Mouse (Mus musculus): ENCODE results near the gene Tmem159. TPM values are rescaled to one million over a fixed set of nuclear protein-coding genes. Genes with fewer than 3 reads are reported as not detected.

The Tmem159 gene
- polyA plus RNA-seq, 1 experiment from 2014 or later: 14.3 TPM

DNA sequence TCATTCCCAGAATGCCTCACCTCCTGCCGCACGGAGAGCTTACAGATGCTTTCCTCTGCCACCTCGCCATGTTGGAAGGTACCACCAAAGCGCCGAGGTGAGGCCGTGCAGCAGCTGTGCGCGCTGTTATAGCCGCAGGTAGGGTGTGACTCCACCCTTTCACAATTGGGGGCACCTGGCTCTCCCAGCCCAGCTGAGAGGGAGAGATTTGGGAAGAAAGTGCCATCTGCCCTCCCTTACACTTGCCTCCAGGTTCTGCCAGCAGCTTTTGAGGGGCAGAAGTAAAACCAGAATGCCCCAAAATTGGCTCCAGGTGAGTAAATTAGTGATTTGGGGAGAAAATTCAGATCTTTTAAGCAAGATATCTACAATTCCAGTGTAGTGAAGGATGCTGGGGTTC is 43.0 kb downstream of the Tmem159 start, which contains the start of gene Zp2:
TSS of gene Zp2 (minus strand) at position 101 of the 400 bp plus-strand sequence.
- no peak within 1 kb of the TSS for H3K9ac ChIP-seq
- H3K4me3 ChIP-seq: no peak within 1 kb of the TSS
- no peaks in the 10 kb centered on the region for H3K9me3 ChIP-seq
- H3K4me1 ChIP-seq (replicated peaks): no peaks in the 10 kb centered on the region; the same call in 1 of the 2 replicates
- no peak within 1 kb of the TSS for H3K4me2 ChIP-seq
- no peaks in the 10 kb centered on the region for H3K36me3 ChIP-seq
- WGBS: 83% methylated on average over 9 of the region's 9 CpGs
- H3K27ac ChIP-seq (replicated peaks): no peak within 1 kb of the TSS
- no peak for ATAC-seq (ENCODE audit: low read depth)
- H3K27me3 ChIP-seq: no peaks in the 10 kb centered on the region

DNA sequence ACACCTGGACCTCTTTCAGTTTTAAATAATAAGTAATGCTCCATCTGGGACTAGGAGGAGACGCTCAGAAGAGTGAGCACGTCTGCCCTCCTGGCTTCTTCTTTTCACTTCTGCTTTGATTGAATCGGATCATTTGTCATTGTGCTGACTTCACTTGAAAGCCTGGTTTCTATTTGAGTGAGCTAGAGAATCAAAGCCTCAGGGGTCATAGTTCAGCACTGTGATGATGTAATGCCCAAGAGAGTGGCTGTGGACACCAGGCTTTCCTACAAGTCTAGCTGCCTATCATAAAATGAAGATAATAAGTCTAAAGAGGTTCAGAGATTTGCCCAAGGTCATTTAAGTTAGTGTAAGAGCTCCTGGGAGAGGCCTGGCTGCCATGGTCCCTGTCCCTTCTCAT is 48.1 kb downstream of the Tmem159 start:
- Histone ChIP-seq H3K27ac (replicated peaks) (no peak overlapping the region), H3K27me3 (no peaks in the 10 kb centered on the region), H3K36me3 (no peaks in the 10 kb centered on the region), H3K4me2 (no peak overlapping the region), H3K4me3 (no peak overlapping the region), H3K9me3 (no peaks in the 10 kb centered on the region), H3K4me1 (replicated peaks) (no peaks in the 10 kb centered on the region; the same call in 1 of the 2 replicates), H3K9ac (no peak overlapping the region)
- 17% methylated on average over 3 of the region's 3 CpGs for WGBS
- no peak for ATAC-seq (ENCODE audit: low read depth)

DNA sequence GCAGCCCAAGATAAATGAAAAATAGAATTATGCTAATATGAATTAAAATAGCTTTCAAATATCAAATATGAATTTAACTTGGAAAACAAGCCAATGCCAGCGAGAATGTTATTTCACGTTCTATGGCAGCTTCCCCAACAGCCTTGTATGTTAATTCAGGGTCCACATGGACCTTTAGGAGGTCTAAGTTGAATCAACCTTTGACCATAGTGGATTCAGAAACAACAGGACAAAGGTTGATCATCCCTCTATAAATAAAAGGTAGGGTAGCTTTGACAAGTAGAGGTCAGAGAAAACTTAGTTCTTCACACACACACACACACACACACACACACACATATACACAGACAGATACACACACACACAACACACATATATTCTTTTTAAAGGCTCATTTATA is 48.7 kb downstream of the Tmem159 start:
- H3K9ac ChIP-seq: no peak overlapping the region
- no peak overlapping the region for H3K27ac ChIP-seq (replicated peaks)
- no peaks in the 10 kb centered on the region for H3K27me3 ChIP-seq
- H3K4me1 ChIP-seq (replicated peaks): no peaks in the 10 kb centered on the region; the same call in 1 of the 2 replicates
- H3K9me3 ChIP-seq: no peaks in the 10 kb centered on the region
- H3K4me2 ChIP-seq: no peak overlapping the region
- H3K36me3 ChIP-seq: no peaks in the 10 kb centered on the region
- 82% methylated on average over 2 of the region's 2 CpGs for WGBS
- no peak overlapping the region for H3K4me3 ChIP-seq
- no peak for ATAC-seq (ENCODE audit: low read depth)

DNA sequence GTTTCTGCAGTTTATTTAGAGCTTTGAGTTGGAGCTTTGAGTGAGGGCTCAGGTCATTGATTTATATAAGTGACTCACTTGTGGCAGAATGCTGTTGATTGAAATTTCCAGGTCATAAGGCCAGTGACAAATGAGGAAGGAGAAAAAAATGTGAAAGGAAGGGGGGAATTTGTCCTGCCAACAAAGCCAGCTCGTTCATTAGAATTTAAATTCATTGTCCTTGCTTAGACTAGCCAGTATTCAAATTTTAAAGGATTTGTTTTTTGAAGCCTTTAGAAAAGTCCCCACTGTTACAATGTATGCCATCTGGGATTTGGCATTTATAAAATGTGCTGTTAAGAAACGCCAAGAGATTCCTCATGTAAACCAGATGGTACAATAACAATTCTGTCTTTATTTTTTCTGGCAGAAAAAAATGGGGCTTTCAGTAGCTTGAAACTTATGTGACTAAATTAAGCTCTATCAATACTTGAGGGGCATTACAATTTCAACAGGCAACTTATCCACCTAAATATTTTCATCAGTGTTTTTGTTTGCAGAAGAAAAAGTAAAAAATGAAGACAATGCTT is 54.8 kb downstream of the Tmem159 start:
- ATAC-seq (ENCODE audit: low read depth): no peak
- H3K36me3 ChIP-seq: no peaks in the 10 kb centered on the region
- H3K4me1 ChIP-seq (replicated peaks): peaks cover 20% of the 10 kb centered on the region
- H3K4me3 ChIP-seq: no peak overlapping the region
- WGBS: 11% methylated on average over 2 of the region's 2 CpGs
- no peaks in the 10 kb centered on the region for H3K9me3 ChIP-seq
- no peak overlapping the region for H3K27ac ChIP-seq (replicated peaks)
- no peak overlapping the region for H3K4me2 ChIP-seq
- H3K9ac ChIP-seq: no peak overlapping the region
- no peaks in the 10 kb centered on the region for H3K27me3 ChIP-seq

DNA sequence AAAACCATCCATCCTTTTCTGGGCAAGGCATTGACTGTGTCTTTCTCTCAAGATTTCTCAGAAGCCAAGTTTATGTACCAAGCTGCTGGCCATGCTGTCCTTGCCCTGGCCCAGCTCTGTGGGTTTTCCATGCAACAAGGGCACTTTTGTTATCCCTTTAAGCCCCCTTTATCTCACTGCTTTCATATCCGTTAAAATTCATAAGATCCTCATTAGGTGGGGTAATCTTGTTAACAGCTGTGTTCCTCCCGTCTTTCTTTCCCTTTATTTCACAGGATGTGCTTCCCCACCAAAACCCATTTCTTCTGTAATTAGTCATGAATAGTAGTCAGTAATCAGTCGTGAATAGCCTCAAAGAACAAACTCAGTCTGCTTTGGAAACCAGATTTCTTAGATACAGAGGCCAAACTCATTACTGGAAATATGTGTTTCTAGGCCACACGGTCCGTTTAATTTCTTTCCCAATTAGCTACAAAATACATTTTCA is 55.5 kb downstream of the Tmem159 start:
- Histone ChIP-seq H3K36me3 (no peaks in the 10 kb centered on the region), H3K4me3 (no peak overlapping the region), H3K4me1 (replicated peaks) (peaks cover 20% of the 10 kb centered on the region), H3K4me2 (no peak overlapping the region), H3K27ac (replicated peaks) (no peak overlapping the region; the same call in 1 of the 2 replicates), H3K9me3 (no peaks in the 10 kb centered on the region), H3K27me3 (no peaks in the 10 kb centered on the region), H3K9ac (no peak overlapping the region)
- 27% methylated on average over 5 of the region's 5 CpGs for WGBS
- ATAC-seq (ENCODE audit: low read depth): no peak

DNA sequence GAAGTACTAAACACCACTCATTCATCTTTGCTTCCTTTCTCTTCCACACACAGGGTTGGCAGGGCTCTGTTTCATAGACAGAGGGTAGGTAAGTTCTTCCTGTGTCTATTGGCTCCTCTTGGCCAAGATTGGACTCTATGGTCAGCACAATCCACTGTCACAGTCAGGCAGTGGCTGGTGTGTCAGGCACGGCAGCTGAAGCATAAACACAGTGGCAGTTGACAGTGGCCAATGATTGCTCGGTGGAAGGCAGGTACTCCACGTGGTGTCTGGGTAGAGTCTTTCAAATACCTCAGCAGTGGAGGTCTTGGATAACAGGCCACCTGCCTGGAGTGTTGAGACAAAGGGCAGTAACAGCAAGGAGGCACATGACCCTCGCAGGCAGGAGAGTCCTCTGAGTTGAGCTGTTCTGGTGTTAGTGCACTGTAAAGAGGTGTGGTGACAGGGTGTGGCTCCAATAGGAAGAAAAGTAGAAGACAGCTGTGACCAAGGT is 56.0 kb downstream of the Tmem159 start:
- H3K27me3 ChIP-seq: no peaks in the 10 kb centered on the region
- peaks cover 20% of the 10 kb centered on the region for H3K4me1 ChIP-seq (replicated peaks)
- H3K36me3 ChIP-seq: no peaks in the 10 kb centered on the region
- H3K9ac ChIP-seq: no peak overlapping the region
- H3K4me2 ChIP-seq: no peak overlapping the region
- ATAC-seq (ENCODE audit: low read depth): no peak
- 33% methylated on average over 4 of the region's 4 CpGs for WGBS
- H3K4me3 ChIP-seq: no peak overlapping the region
- H3K27ac ChIP-seq (replicated peaks): no peak overlapping the region; the same call in 1 of the 2 replicates
- H3K9me3 ChIP-seq: no peaks in the 10 kb centered on the region

DNA sequence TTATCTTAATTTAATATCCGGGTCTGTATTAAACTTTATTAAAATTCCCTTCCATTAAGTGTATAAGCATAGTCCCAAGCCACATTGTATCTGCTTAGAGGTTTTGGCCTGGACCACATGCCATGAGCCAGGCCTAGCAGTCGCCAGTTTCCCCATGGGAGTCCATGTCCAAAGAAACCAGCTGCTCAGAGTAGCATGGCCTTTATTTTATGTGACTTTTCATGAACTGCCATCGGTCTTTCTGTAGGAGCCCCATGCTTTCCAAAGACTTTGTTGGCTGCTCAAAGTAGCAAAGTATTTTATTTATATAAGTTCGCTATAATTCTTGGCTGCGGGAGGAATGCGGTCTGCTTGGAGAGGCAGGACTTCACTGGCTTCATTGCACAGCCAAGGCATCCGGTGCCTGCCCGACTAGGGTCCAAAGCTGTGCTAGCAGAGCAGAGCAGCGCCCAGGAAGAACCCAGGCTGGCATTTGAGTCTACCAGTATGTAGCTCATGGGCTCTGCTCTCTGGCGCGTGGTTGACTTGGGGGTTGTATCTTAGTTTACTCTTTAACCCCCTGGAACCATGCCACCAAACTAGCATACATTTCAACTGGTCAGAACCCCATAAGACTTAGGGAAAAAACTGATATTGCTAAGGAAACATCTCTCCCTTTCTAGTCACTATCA is 61.6 kb downstream of the Tmem159 start:
- Histone ChIP-seq H3K4me1 (replicated peaks) (no peaks in the 10 kb centered on the region), H3K36me3 (no peaks in the 10 kb centered on the region), H3K4me2 (no peak overlapping the region), H3K27me3 (no peaks in the 10 kb centered on the region), H3K9me3 (no peaks in the 10 kb centered on the region), H3K9ac (no peak overlapping the region), H3K4me3 (no peak overlapping the region), H3K27ac (replicated peaks) (no peak overlapping the region)
- WGBS: 87% methylated on average over 11 of the region's 11 CpGs
- no peak for ATAC-seq (ENCODE audit: low read depth)

Other genes with a start within 250 kb of the Tmem159 start
- gene Lyrm1, start 206.5 kb upstream of the Tmem159 start, polyA plus RNA-seq (2015; fragmentation: Nextera tagmentation; extraction: Ambion mirVana): 20.0 and 20.1 TPM in 2 replicates
- gene Dcun1d3, start 206.1 kb upstream of the Tmem159 start, polyA plus RNA-seq (2015; fragmentation: Nextera tagmentation; extraction: Ambion mirVana): 15.3 and 17.7 TPM in 2 replicates
- gene Dnah3, start 7.1 kb upstream of the Tmem159 start, polyA plus RNA-seq (2015; fragmentation: Nextera tagmentation; extraction: Ambion mirVana): 0.10 TPM in 1 of 2 replicates, not detected in the other
- gene Zp2, start 42.9 kb downstream of the Tmem159 start, polyA plus RNA-seq (2015; fragmentation: Nextera tagmentation; extraction: Ambion mirVana): not detected in 2 replicates
- gene Anks4b, start 71.5 kb downstream of the Tmem159 start, polyA plus RNA-seq (2015; fragmentation: Nextera tagmentation; extraction: Ambion mirVana): not detected in 2 replicates
- 5.6 and 5.9 TPM in 2 replicates for gene Crym, start 99.8 kb downstream of the Tmem159 start, polyA plus RNA-seq (2015; fragmentation: Nextera tagmentation; extraction: Ambion mirVana)
- not detected in 2 replicates for gene Abca14, start 101.6 kb downstream of the Tmem159 start, polyA plus RNA-seq (2015; fragmentation: Nextera tagmentation; extraction: Ambion mirVana)
- not detected in 2 replicates for gene Abca15, start 226.3 kb downstream of the Tmem159 start, polyA plus RNA-seq (2015; fragmentation: Nextera tagmentation; extraction: Ambion mirVana)

All from neural tube, embryonic 13.5 days (tissue).